Mouse (Mus musculus) liver, adult (tissue): ENCODE measurements at regions not wholly inside any gene's neighbourhood (a gene's known extent, or its start where the extent isn't known, plus 50 kb on each side); places are given as distances from the start of the nearest gene placed in this dataset.

Source experiments
- GATA4 ChIP-seq: IDR thresholded peaks from 2 replicates; pipeline ENCODE4 v1.6.1; 2014; ENCODE audit warnings: mild to moderate bottlenecking, low read length; ENCODE audit not compliant: insufficient replicate concordance

DNA sequence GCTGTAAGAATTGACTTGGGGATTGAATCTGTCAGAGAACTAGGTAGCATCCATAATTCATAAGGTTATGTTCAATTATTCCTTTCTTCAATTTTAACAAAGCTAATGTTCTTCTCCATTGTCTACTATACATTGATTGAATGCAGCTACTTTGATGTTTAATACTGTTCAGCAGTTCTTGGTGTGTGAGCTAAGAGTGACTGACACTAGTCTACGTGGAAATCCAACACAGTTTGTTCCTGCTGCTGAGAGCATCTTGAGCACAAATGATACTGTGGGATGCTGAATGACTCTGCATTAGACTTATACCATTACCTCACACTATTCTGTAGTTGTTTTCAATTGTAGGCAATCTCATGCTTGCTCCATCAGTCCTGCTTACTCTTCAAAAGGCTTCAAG lies 249.4 kb upstream of the Akr1e1 start:
- TF ChIP-seq GATA4 = no peak

DNA sequence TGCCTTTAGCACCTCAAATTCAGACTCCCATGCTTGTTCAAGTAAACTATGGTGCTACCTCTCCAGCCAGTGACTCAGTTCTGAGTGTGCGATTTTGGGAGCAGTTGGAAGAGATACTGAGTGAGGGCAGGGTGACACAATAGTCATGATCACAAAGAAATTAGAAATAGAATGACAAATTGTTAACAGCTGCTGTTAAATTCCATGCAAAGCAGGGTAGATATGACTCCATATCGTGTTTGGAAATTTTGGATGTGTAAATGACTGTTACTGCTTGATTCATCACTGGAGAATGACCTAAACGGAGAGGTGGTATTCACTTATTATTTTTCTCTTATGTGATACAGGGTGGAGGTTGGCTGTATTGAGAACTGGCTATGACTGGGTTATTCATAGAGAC lies 217.8 kb upstream of the Akr1e1 start:
- no peak for TF ChIP-seq GATA4

DNA sequence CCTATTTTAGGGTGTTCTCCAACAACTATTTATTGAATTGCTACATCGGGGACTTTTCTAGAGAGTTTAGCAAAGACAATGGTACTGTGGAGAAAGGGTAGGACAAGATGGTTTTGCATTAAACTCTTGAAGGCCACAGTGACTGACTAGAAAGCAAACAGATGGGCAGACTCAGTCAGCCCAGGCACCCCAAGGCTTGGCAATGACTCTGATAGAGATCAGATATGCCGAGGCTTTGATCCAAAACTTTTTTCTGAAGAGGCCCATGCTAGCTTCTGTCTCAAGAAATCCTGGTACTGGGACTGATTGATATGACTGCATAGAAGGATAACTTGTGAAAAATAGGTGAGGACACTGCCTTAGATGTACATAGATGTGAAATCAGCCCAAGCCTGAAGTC lies 197.9 kb upstream of the Akr1e1 start:
- no peak for TF ChIP-seq GATA4

DNA sequence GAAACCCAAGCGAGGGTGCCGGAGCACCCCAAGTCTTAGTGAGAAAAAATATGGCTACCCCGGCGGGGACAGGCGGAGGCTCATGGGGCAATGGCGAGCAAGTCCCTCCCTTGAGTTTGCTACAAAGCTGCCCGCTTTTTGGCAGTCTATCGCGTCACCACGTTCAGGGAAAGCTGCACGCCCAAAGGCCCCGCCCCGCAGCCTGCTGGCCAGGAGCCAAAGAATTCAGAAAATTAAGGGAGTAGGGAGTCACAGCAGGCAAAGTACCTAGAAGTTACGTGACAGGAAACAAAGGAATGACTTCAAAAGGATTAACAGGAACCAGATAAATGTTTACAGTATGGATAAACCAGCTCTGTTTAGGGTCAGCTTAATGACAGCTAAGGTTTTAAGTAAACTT lies 191.7 kb upstream of the Akr1e1 start:
- no peak for TF ChIP-seq GATA4

DNA sequence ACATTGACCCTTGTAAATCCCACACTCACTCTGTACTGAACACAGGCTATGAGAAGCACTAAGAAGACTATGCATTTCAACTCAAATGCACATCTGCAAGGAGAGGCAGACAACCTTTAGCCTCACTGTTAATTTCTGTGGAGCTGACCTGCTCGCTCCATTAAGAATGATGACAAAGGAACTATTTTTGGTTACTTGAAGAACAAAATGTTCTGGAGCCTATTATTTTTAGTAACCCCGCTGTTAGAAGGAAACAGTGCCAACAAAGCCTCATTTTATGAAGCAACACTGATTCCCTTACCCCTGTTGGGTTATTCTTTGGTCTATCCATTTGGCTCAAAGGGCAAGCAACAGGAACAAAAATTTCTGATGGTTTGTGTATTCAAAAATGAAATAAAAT lies 182.2 kb upstream of the Akr1e1 start:
- TF ChIP-seq GATA4 = no peak

DNA sequence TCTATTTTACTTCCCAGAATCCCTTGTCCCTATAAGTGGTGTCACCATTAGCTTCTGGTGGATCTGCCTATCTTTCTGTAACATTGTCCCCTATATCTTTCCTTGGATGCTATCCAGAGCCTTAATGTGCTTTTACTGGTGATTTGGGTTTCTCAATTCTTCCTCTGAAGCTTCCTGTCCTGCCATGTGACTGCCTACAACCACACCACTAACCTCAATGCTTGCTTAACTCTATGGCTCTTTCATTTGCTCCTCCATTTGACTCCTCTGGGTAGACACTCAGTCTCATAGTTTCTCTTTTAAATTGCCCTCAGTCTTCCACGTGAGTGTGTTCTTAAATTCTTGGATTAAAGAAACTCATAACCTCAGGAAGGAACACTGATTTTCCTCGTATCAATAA lies 181.4 kb upstream of the Akr1e1 start:
- TF ChIP-seq GATA4 = no peak

DNA sequence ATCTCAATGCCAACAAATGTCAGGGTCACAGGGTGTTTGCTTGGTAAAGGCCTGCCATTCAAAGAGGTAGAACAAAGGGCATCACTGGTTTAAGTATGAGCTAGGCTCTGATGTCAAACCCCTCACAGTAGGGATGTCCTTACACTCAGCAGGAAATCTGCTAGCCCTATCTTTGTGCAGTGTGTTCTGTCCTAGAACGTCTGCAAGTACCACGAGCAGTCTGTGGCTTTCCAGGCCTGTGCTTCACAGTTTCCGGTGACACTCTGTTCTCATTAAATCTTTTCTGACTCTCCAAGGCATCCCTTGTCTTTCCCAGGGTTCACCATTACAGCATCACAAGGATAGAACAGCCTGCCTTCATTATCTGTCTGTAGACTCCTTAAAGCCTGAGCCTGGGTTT lies 174.3 kb upstream of the Akr1e1 start:
- no peak for TF ChIP-seq GATA4

DNA sequence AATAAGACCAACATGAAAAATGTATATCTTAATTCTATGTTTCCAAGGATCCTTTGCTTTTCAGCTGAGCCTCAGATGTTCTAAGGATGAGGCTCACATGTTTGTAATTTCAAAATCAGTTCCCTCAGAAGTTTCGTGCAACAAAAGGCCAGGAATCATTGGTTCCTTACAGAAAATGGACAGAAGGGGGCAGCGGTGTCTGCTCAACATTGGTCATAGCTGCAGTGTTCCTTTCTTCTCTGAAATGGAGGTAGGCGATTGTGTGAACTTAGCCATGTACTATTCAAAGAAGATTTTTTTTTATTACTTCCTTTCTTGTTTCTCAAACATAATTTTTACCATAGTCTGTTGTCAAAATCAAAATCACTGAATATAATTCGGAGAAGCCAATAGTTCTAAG lies 167.9 kb upstream of the Akr1e1 start:
- no peak for TF ChIP-seq GATA4

DNA sequence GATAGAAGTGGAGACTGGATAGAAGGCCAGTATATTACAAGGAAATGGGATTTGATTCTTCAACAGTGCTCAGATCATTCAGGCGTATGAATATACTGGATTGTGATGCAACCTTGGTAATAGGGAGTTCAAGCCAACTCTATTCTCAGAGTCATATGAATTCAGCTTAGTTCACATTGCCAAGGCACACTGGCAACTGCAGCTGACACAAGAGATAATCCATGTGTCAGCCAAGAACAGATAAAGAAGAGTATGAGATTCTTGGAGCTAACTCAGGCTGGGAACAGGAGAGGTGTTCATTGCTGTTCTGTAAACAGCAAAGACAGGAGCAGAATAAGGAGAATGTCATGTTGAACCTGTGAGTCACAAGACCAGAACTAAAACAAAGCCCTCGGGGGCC lies 163.3 kb upstream of the Akr1e1 start:
- no peak for TF ChIP-seq GATA4

DNA sequence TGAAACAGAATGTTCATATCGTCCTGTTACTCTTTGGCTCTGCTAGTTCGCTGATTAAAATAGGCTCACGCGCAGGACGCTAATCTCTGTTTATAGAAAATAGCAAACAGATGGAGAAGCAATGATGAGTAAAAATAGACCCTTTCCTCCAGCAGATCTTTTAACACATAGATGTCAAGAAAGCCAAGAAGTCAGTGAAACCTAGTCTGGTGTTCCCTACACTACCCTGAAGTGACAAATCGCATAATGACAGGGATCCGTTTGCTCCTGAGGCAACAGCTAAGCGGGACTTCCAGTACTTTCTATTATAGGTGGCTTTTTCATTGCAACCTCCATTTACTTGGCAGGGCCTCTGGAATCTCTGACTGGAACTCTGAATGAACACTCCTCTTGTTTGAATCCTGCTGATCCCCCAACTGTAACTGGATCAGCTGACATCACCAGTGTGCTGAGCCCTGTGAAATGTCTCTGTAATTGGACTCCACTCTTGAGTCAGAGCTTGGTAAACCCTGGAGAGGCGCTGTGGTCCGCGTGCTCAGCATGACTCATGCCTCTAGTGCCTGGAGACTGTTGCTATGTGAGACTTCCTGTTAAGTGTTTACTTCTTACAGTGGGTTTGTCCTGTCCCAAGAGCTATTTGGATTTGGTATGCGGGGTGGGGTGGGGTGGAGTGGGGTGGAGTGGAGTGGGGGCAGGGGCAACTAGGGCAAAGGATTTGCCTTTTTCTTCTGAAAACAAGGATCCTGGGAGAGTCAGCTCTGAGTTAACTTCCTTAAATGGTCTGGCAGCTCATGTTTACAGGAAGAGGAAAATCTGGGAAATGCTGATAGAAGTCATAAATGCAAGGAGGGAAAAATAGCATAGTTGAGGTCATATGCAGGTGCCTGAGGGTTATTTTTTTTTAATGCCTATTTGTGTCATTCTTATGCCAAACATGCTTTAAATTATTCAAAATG lies 162.4 kb upstream of the Akr1e1 start:
- TF ChIP-seq GATA4 = peak; percentile 36; the same call in 1 of the 2 replicates

DNA sequence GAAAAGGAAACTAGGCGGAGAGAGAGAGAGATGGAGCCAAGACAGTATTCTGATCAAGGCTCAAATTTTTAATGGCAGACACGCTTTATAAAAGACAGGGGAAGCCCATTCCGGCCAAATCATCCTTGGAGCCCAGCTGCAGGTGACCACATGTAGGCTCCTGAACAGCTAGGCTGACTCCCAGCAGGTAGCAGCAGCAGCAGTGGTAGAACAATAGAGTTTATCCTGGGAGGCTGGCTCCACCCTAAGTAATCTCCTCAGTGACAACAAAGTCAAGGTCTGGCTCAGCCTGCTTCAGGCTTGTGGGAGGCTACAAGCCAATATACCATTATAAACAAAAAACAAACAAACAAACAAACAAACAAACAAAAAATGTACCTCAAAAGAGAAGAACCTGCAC lies 151.0 kb upstream of the Akr1e1 start:
- no peak for TF ChIP-seq GATA4

DNA sequence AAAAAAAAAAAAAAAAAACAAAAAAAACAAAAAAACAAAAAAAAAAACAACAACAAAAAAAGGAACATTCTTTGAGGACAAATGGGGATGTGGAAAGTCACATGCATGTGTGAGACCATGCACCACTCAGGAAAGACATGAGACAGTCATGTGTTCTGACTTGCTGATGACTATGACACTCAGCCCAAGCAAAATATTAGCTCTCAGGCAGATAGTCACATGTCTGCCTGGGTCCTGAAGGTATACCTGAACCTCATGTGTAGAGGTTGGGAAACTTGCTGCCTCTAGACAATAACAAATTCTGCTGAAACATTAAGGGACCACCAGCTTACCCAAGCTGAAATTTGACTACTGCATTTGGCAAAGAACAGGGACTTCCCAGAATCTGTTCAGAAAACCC lies 147.6 kb upstream of the Akr1e1 start:
- TF ChIP-seq GATA4 = no peak

DNA sequence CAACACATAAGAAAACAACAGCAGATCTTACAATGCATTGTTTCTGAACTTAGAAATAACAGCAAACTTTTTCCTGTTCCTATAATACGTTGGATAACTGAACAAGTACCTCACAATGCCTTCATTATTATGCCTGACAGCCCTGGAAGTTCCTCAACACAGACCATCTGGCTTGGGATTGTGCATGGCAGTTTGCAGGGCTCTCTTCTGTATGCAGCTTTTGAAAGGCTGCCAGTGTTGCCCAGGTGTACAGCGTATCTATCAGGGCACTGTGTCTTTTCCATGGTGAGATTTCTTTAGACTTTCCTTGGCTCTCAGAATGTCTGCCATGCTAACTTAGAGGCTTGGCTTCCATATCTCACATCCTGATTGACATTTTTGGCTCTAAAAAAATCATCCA lies 134.0 kb upstream of the Akr1e1 start:
- no peak for TF ChIP-seq GATA4

DNA sequence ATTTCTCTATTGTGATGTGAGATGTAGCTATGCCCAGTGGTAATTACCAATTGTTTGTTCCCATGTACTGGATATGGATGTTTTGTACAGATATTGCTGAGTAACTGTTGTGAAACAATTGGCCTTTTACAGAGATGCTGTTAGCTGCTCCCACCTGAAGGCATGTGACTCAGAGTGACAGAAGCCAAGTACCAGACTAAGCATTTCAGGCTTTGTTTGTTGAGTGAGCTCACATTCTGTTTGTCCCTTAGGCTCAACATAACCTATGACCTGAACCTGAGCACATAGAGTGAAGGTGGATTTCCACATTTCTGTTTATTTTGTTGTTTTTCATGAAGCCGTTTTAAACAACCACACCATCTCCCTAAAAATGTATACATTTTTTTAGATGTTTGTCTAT lies 105.8 kb upstream of the Akr1e1 start:
- no peak for TF ChIP-seq GATA4

DNA sequence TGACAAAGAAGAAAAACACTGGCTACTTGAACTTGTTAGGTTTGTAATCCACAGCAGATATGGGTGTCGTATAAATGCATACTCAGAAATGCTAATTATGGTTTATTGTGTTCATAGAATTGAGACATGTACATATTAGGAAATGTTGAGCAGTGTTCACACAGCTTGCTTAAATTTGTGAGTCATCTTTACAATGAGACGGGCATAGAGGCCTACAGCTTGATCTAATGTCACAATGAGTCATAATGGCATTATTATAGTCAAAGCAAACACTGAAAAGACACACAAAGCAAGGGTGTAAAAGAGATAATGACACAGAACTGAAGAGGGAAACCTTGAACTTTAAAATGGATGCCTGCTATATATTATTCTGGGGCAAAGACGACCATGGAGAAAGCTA lies 103.7 kb upstream of the Akr1e1 start:
- no peak for TF ChIP-seq GATA4

DNA sequence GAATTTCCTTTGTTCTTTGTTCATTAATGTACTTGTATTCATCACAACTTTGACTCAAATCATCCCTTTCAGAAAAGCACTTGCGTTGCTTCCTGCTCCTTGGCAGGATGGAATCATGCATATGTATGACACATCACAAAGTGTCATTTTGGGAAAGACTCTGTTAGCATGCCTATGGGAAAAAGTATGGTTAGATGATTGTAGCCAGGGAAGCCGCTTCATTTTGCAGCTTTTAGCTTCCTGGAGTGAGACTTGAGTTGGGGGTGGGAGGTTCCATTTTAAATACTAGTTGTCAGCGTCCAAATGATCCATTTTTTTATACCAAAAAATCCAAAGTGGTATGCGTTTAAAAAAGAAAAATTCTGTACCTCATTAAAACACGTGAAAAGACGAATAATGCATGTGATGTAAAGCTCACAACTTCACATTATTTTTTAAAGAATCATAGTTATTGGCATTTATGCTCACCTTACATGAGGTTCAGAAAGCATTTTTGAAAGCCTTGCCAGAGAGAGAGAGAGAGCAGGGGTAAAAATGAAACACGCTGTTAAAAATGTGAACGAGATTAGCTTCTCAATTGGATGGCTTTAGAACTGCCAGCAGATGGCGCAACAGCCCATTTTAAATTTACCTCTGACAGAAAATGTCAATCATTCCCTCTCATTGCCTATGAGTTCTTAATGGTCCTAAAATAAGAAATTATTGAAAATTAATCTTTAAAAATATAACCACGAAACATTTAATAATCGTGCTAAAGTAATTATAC lies 57.6 kb upstream of the Akr1e1 start:
- no peak for TF ChIP-seq GATA4
